Mouse (Mus musculus) megakaryocyte, embryonic 14.5 days (primary cell): ENCODE data around the gene Ccr1.
"Not testable (repeated sequence)": the region's sequence is repeated elsewhere in the genome, so short reads cannot be mapped to it uniquely, and the experiment has no call there.

ENCODE experiments used
- FLI1 ChIP-seq: IDR thresholded peaks from 2 replicates; pipeline ENCODE4 v1.6.1; 2012; ENCODE audit warnings: low read length, inconsistent platforms, mixed read lengths
- GATA1 ChIP-seq: IDR thresholded peaks from 3 replicates; pipeline ENCODE4 v1.6.1; 2012; ENCODE audit warnings: mixed read lengths, low read length, inconsistent platforms, borderline replicate concordance

DNA sequence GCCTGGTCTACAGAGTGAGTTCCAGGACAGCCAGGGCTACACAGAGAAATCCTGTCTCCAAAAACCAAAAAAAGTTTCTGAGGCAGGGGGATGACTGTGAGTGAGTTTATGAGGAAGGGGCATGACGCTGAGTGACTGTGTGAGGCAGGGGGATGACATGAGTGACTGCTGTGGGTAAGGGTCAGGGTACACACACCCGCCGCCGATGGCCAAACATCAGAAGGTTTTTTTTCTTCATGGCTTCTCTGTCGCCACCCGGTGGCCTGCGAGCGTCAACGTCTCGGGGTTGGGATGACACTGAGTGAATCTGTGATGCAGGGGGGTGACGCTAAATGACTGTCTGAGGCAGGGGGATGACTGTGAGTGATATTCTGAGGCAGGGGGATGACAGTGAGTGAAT, 44.5 kb downstream of the Ccr1 start:
- not testable (repeated sequence) for TF ChIP-seq GATA1, FLI1
